Mouse (Mus musculus) frontal cortex, postnatal 10 days (tissue): ENCODE measurements around the gene Eif2b5.
"Not testable (repeated sequence)": the region's sequence is repeated elsewhere in the genome, so short reads cannot be mapped to it uniquely, and the experiment has no call there.

ENCODE experiments used
- DNase-seq, 2 experiments: peaks; one replicate each; pipeline ENCODE4 v3.0.0; 2022; ENCODE audit warnings: low spot score in 2 of 2, mixed read lengths in 1 of 2

Gene Eif2b5

GRCm38 (mm10) chr16:20498677-20499475 is at the start of gene Eif2b5:
Gene Eif2b5 (plus strand): TSS chr16:20498817.
- DNase-seq = peak; percentile 90

DNA sequence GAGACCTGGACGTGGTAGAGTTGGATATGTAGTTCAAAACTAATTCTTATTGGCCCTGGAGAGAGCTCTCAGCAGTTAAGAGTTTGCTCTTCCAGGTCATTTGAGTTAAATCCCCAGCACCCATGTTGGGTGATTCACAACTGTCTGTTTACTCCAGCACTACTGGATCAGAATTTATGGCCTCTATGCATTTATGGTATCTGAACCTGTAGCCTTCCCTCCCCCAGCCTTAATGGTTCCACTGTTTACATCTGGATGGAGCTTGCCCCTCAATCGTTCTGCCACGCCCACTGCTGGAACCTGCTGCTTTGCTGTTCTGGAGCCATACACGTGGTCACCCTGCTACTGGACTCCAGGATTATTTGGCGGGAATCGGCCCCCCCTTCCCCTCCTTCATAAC is 46.8 kb upstream of the Eif2b5 start:
- DNase-seq = no peak

GRCm38 (mm10) chr16:20454155-20454654 is 44.4 kb upstream of the Eif2b5 start:
- DNase-seq = no peak

- DNase-seq = no peak
Observed at GRCm38 (mm10) chr16:20456106-20456505, 42.5 kb upstream of the Eif2b5 start.

- DNase-seq = not testable (repeated sequence)
Observed at GRCm38 (mm10) chr16:20458736-20459135, 39.9 kb upstream of the Eif2b5 start.

- no peak for DNase-seq
Observed at GRCm38 (mm10) chr16:20464725-20465124, 33.9 kb upstream of the Eif2b5 start.

GRCm38 (mm10) chr16:20470981-20471380 is 27.6 kb upstream of the Eif2b5 start:
- DNase-seq = no peak

- DNase-seq = no peak
Observed at GRCm38 (mm10) chr16:20471686-20472085, 26.9 kb upstream of the Eif2b5 start.

- DNase-seq = no peak
Observed at GRCm38 (mm10) chr16:20473748-20474147, 24.9 kb upstream of the Eif2b5 start.

DNA sequence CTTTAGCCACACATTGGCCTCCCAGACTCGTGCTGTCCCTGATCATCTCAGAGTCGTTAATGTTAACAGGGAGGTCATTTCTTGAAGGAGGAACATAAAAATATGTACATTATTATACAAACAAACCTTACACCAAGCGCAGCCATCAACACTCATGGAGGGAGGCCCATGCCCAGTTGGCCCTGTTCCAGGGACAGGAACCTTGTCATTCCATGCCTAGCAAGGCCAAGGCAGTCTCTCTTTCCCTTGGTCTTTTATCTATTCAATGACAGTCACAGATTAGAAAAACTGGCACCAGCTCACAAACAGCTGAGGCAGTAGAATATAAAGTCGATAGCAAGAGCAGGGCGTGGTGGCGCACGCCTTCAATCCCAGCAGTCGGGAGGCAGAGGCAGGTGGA is 24.4 kb upstream of the Eif2b5 start:
- no peak for DNase-seq

GRCm38 (mm10) chr16:20474786-20475185 is 23.8 kb upstream of the Eif2b5 start:
- DNase-seq = no peak

DNA sequence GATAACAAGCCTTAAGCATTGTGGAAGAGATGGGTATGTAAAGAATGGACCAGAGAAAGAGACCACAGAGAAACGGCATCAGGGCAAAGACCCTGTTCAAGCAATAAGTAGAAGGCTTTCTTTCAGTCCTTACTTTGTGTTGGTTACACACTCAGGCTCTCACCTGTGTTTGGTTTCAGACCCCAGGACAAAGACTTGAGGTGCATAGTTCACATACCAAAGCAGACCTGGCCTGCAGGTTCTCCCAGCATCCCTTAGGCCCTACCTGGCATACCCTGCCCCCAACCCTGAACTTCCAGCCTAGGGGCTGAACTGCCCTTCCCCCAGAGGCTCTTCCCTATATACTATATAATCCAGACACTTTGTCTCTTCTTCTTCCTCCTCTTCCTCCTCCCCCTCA is 23.3 kb upstream of the Eif2b5 start:
- no peak for DNase-seq

DNA sequence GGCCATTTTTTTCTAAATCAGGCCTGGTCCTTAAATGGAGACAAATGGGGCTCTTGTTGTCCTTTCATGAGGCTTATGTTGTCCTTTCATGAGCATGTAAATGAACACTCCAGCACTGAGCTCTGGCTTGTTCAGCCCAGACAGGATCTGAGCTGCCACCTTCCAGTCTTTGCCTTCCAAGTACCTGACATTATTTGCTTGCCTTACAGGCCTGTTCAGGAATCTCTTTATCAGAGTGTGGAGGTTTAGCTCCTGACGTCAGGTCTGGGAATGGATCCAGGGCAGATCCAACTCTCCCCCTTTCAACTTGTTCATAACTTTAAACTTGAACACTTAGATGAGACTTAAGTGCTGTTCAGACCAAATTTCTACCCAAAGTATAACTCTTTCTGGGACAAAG is 21.8 kb upstream of the Eif2b5 start:
- no peak for DNase-seq

DNA sequence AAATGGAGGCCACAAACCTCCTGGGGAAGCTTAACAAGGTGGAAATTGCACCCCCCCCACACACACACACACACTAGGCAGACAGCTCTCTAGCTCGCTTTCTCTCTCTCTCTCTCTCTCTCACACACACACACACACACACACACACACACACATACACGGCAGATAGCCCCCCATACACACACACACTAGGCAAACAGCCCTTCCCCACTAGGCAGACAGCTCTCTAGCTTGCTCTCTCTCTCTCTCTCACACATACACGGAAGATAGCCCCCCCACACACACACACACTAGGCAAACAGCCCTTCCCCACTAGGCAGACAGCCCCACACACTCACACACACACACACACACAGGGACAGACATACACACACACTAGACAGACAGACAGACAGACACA is 21.3 kb upstream of the Eif2b5 start:
- no peak for DNase-seq

GRCm38 (mm10) chr16:20478504-20478903 is 20.1 kb upstream of the Eif2b5 start:
- no peak for DNase-seq

DNA sequence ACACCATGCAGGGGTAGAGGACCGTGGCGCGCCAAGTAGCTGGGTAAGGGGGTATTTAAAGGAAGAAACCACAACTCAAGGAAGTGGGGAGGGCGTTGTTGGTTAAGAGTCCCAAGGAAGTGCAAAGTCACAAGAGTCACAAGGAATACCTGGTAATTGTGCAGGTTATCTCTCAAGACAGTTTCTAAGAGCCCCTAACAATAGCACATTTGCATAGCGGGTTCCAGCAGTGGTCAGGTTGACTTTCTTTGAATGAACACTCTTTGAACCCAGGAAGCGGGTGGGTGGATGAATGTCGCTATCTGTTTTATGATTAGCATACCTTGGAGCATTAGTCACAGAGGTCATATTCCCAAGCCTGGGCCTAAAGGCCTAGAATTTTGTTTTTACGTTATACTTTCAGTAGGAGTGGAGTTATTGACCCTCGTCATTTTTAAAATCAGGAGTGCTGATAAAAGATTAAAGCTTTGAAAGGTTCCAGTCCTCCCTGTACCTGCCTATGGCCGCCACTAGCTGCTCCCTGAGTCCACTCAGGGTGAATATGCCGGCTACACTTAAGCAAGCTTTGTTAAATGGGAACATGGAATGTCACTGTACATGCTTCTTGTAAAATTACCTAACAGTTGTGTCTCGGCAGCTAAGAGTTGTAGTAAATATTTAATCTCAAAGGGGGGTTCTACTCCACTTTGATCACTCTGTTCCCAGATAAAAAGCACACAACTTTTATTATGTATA is 19.4 kb upstream of the Eif2b5 start:
- not testable (repeated sequence) for DNase-seq

DNA sequence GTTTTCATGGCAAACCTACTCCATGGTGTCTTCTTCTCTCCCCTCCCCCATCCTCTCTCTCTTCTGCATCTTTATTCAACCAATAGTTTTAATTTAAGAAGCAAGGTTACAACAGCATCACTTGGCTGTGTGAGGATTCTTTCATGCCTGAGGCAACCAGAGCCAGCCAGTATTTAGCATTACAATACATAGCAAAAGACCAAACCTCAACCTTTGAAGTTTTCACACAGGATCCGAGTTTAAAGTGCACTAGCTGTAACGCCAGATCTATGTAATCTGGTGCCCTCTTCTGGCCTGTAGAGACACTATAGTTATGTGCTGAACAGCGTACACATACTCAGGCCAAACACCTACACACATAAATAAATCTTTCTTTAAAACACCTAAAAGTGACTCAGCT is 18.5 kb upstream of the Eif2b5 start:
- no peak for DNase-seq

- no peak for DNase-seq
Observed at GRCm38 (mm10) chr16:20481746-20482145, 16.9 kb upstream of the Eif2b5 start.

DNA sequence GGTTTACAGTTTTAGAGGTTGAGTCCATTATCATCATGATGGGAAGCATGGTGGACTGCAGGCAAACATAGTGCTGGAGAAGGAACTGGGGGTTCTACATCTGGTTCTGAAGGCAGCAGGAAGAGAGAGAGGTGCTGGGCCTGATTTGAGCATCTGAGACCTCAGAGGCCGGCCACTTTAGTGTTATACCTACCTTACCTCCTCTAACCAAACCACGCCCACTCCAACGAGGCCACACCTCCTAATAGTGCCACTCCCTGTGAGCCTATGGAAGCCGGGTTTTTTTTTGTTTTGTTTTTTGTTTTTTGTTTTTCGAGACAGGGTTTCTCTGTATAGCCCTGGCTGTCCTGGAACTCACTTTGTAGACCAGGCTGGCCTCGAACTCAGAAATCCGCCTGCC is 14.9 kb upstream of the Eif2b5 start:
- not testable (repeated sequence) for DNase-seq

DNA sequence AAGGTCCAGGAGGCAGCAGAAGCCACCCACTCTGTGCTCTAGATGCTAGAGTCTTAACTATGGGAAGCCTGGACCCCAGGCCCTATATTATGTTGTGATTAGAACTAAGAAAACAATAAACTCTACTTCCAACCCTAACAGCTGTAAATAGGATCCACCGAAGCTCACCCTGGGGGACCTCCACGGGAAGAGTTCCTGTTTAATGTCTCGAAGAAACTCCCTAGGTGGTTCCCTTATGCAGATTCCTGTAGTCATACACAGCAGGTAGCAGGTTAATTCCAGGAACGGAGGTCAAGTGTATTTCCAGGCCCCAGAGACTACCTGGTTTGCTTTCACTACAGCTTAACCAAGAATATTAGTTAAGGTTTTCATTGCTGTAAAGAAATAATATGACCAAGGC is 13.6 kb upstream of the Eif2b5 start:
- DNase-seq = no peak

DNA sequence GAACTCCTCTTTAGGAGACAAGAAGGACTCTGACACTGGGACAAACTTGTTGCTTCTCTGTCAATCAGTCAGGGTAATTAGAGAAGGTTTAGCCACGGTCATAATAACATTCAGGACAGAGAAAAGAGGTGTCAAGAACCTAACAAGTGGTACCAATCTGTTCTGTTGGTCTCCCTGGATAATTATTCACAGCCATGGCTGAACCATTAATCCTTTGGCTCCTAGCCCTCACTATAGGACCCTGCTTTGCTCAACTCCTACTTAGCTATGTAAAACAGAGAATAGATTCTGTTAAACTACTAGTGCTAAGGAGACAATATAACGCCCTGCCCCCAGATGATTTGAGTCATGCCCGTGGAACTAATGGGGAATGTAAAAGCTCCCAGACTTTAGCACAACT is 12.6 kb upstream of the Eif2b5 start:
- DNase-seq = no peak

- DNase-seq = no peak
Observed at GRCm38 (mm10) chr16:20488151-20488550, 10.5 kb upstream of the Eif2b5 start.

- not testable (repeated sequence) for DNase-seq
Observed at GRCm38 (mm10) chr16:20488751-20489150, 9.9 kb upstream of the Eif2b5 start.
